Mouse (Mus musculus): Measurements from ENCODE around the gene Gm49353.
A peak's percentile ranks its signal among the peaks of the same experiment; 100 is the strongest.

Gm49353 gene

DNA sequence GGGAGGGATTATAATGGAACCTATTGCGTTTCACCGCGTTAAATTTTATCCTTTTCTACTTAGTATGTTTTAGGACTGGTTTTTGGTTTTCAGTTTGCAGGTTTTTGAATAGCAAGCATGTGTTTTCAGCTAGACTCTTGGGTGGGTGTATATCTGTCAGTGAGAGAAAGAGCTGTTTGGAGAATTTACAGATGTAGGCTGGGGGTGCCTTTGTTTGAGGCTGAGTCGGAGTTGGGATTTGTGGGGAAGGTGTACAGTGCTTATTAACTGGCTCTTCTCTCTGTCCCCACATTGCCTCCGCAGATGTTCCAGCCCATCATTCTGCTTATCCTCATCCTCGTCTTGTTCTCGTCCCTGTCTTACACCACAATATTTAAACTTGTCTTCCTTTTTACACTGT, at the start of gene Gm49353:
Gene Gm49353 (plus strand): TSS at position 313 of the 400 bp plus-strand sequence.
- DNase-seq = no peak

DNA sequence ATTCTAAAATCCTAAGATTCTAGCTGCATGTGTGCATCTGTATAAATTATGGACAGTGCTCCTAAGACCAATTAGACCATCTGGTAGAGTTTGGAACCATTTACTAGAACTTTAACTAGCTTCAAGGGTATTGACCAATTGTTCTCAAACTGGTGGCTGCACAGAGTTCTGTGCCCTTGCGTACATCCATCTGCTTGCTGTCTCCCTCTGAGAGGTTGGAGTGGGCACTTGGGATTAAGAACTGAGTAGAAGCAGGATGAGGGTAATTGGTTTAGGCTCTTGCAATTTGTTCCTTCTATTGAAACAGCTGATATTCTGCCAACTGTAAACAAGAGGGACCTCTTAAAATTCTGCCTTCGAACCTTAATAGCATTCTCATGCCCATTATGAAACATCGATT, 43.5 kb upstream of the Gm49353 start:
- no peak for DNase-seq

- DNase-seq = no peak
Measured at GRCm38 (mm10) chr10:29161664-29162063, 37.1 kb upstream of the Gm49353 start.

DNA sequence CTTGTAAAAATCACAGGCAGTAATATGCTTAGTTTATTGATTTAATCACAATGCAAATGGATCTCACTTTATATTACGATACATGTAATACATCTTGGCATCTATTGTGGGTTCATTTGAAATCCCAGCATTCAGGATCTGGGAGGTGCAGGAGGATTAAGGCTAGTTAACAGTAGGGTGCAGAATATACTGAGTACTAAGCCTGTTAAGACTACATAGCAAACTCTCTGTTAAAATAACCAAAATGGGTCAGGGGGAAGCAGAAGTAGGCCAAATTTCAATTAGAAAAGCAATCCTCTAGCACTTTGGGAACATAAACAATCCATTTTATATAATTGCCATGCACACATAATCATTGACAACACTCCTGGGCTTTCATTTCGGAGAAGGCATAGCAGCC, 25.0 kb upstream of the Gm49353 start:
- DNase-seq = no peak

GRCm38 (mm10) chr10:29175656-29176055, 23.1 kb upstream of the Gm49353 start:
- no peak for DNase-seq

GRCm38 (mm10) chr10:29176881-29177280, 21.9 kb upstream of the Gm49353 start:
- DNase-seq = peak; percentile 17

DNA sequence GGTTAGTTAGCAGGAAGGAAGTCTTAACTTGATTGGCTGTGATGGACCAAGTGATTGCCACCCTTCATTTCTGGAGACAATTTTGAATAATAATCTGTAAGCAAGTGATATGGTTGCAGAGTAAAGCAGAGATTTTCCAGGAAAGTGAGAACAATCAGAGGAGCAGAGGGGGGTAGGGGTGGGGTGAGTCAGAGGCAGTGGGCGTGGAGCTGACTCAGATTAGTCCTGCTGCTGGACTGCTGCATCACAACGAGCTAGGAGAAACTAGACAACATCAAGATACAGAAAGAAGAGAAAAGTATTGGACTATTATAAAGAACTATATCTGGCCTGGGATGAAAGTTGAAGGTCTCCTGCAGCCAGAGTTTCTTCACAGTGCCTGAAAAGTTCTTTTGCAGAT, 20.8 kb upstream of the Gm49353 start:
- DNase-seq = peak; percentile 65

DNA sequence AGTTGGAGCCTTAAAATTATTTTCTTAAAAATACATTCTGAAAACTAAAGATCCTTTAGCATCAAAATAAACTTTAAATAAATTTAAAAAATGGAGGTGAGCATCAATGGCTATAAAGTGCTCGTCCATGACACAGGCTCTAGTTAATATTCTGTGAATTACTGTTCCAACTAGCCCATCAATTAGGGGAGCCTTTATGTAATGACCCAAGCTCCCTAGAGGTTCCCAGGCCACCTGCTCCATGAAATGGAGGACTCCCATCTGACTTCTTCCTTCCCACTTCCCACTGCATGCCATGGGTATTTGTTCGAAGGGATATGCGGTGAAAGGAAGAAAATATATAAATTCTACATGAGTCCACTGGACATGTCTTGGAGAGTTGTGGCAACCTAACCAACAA, 18.5 kb upstream of the Gm49353 start:
- no peak for DNase-seq

GRCm38 (mm10) chr10:29181046-29181445, 17.7 kb upstream of the Gm49353 start:
- no peak for DNase-seq

- no peak for DNase-seq
Measured at GRCm38 (mm10) chr10:29193769-29194168, 5.0 kb upstream of the Gm49353 start.

- DNase-seq = no peak
Measured at GRCm38 (mm10) chr10:29196811-29197210, 1.9 kb upstream of the Gm49353 start.

DNA sequence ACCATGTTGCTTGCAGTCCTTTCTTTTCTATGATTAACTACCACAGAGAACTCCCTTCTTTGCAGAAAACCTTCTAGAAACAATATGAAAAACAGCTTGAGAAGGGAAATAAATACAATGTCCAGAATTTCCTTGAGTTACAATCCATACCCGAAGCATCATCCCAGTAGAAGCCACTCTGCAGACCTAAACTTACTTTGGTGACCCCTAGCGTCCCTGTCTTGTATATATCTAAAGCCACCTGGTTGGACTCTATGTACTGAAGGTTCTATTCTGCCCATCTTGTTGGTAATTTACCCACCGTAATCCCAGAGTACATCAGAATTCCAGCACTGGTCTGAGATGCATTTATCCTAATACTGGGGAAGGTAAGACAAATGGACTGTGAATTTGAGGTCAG, 1.1 kb downstream of the Gm49353 start:
- no peak for DNase-seq

GRCm38 (mm10) chr10:29200609-29201008, 1.9 kb downstream of the Gm49353 start:
- DNase-seq = no peak

DNA sequence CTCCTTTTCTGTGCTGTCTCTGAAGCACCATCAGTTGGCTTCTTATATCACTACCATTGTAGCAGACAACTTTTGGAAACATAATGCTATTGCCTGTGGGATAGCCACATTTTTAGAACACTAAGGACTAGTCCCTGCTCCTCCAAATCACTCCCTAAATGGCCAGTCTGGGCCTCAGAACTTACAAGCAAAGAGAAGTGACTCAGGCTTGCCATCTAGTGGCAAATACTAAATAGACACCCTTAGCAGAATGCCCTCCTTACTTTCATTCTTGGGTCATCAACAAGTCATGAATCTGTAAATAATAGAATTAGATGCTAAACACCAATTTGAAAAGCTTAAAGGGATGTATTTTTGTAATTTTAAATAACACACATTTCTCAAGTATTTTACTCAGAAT, 8.0 kb downstream of the Gm49353 start:
- no peak for DNase-seq

GRCm38 (mm10) chr10:29208735-29209134, 10.0 kb downstream of the Gm49353 start:
- DNase-seq = no peak

GRCm38 (mm10) chr10:29211453-29211852, 12.7 kb downstream of the Gm49353 start, which contains the start of gene 9330159F19Rik:
TSS of gene 9330159F19Rik (plus strand) at chr10:29211606.
- DNase-seq = no peak

DNA sequence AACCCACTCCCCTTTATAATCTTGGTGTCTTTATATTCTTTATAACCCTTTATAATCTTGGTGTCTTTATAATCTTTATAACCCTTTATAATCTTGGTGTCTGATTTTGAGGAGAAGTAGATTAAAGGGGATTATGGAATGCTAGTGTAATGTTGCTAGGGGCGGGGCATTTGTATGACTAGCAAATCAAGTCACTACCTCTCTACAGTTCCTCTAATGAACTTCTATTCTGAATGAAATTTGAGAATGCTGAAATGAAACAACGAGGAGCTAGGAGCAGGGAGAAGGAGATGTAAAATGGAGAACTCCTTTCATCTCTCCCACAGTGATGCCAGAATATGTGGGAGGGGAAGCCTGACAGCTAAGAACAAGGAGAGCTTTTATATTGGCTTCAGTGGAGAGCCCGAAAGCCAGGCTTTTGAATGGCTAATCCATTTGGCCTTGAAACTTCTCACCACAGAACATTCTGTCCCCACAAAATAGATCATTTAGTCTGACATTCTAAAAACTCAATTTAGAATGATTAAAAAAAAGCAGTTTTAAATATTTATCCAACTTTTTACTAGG, 14.9 kb downstream of the Gm49353 start:
- DNase-seq = no peak

GRCm38 (mm10) chr10:29216957-29217356, 18.2 kb downstream of the Gm49353 start:
- DNase-seq = no peak

DNA sequence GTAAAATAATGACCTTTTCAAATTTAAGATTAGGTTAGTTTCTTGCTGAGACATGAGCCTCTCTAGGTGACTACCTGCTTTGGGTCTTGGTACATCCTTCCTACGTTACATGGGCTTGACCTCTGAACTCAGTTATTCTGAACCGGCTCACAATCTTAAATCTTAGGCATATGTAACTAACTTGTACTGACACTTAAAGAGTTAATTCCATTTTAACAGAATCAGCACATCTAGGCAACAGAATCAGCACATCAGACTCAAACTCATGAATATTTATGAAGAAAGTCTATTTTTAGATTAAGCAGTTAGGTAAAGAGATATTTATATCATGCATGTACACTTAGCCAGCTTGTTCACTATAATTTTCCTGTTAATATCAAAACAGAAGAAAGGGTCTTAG, 18.7 kb downstream of the Gm49353 start:
- no peak for DNase-seq

- DNase-seq = no peak
Measured at GRCm38 (mm10) chr10:29225329-29225728, 26.6 kb downstream of the Gm49353 start.

GRCm38 (mm10) chr10:29231208-29231607, 32.5 kb downstream of the Gm49353 start:
- DNase-seq = no peak
